Mouse (Mus musculus): ENCODE measurements at regions not wholly inside any gene's neighbourhood (a gene's known extent, or its start where the extent isn't known, plus 50 kb on each side); places are given as distances from the start of the nearest gene placed in this dataset.

DNA sequence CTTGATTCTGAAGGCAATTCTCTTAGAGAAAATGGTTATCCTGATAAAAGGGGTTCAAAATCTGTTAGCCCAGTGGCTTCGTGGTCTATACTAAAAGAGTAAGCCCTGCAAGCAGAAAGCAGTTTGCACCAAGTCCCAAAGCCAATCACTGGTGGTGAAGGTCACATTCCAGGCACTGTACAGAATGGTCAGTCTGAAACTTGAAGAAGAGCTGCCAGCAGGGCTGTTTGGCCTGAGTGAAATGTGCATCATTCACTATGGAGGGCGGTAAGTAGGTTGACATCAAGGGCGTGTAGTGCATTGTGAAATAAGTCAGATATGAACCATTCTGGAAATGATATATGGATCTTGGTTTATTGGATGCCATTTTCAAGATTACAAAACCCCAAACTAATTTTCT is 136.9 kb upstream of the 4930412O13Rik start:
- in situ Hi-C loops (cut with MboI; ENCODE audit: low pct_unique_long_range_greater_than_20kb in 1 of 2, low sequenced_read_pairs in 2 of 2, unreplicated experiment in 1 of 2), result no loop called here

DNA sequence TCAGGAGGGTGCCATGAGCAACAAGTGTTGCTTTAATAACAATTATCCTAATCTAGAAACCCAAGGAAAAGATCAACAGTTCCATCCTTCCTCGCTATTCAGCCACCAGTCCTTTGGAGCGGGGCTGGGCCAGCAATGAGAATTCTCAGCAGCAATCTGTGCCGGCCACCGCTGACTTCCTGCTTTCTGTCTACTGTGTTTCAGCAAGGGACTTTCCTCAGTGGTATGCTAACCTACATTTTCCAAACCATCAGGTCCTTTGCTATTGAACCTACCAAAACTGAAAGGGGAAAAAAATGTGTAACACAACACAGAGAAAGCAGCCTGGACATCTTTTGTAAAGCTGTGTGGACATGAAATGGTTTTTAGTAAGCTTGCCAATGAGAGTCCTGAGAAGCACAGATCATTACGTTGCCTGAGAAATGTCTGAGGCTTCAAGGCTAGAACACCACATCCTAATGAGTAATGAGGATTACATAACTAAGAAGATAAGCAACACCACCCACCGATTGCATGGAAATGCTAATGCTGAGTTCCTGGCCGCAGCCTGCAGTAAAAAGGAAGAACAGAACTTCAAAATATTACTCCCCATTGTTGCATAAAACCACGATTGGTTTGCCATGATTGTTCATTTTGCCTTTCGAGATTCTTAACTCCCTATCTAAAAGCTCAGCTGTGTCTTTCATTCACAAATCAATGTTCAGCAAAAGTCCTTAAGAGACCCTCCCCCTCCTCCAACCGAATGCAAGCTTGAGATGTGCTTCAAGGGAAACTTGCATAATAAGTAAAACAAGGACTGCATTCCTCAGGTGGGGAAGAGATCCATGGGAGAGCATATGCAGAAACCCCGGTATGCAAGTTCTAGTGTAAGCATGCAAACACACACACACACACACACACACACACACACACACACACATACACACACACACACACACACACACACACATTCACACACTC is 130.9 kb upstream of the 4930412O13Rik start:
- in situ Hi-C loops (cut with MboI; ENCODE audit: low pct_unique_long_range_greater_than_20kb in 1 of 2, low sequenced_read_pairs in 2 of 2, unreplicated experiment in 1 of 2), result no loop called here

DNA sequence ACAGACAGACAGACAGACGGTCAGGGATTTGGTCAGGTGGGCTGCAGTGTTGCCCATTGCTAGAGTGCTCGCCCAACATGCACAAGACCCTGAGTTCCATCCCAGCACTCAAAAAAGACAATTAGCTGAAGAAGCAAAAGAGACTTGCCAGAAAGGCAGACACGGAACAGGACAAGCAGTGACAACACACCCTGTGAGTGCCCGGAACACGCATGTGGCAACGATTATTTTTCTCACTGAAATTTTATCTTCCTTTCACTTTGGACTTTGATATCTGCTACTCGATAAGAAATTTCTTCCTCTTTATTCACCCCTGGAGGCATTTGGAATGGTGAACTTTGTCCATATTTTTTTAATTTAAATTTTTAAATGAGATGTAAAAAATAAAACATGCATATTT is 127.4 kb upstream of the 4930412O13Rik start:
- in situ Hi-C loops (cut with MboI; ENCODE audit: low pct_unique_long_range_greater_than_20kb in 1 of 2, low sequenced_read_pairs in 2 of 2, unreplicated experiment in 1 of 2), result no loop called here

DNA sequence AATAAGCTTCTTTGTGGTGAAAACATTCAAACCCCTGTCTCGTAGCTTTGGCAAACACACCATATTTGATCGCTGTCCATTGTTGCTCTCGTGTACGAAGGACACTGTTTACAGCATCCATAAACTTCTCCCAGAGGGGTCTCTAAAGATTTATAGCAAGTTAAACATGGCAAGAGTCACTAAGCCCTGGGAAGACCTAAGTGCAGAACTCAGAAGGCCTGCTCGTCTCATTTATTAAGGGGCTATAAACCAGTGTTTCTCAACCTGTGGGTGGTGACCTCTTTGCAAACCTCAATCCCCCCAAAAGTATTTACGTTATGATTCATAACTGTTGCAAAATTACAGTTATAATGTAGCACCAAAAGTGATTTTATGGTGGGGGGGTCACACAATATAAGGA is 126.9 kb upstream of the 4930412O13Rik start:
- in situ Hi-C loops (cut with MboI; ENCODE audit: low pct_unique_long_range_greater_than_20kb in 1 of 2, low sequenced_read_pairs in 2 of 2, unreplicated experiment in 1 of 2), result no loop called here

GRCm38 (mm10) chr2:9757770-9758420 is 123.2 kb upstream of the 4930412O13Rik start:
- in situ Hi-C loops (cut with MboI; ENCODE audit: low pct_unique_long_range_greater_than_20kb in 1 of 2, low sequenced_read_pairs in 2 of 2, unreplicated experiment in 1 of 2), result no loop called here

- in situ Hi-C loops (cut with MboI; ENCODE audit: low pct_unique_long_range_greater_than_20kb in 1 of 2, low sequenced_read_pairs in 2 of 2, unreplicated experiment in 1 of 2), result no loop called here
Observed at GRCm38 (mm10) chr2:9758983-9759382, 122.1 kb upstream of the 4930412O13Rik start.

DNA sequence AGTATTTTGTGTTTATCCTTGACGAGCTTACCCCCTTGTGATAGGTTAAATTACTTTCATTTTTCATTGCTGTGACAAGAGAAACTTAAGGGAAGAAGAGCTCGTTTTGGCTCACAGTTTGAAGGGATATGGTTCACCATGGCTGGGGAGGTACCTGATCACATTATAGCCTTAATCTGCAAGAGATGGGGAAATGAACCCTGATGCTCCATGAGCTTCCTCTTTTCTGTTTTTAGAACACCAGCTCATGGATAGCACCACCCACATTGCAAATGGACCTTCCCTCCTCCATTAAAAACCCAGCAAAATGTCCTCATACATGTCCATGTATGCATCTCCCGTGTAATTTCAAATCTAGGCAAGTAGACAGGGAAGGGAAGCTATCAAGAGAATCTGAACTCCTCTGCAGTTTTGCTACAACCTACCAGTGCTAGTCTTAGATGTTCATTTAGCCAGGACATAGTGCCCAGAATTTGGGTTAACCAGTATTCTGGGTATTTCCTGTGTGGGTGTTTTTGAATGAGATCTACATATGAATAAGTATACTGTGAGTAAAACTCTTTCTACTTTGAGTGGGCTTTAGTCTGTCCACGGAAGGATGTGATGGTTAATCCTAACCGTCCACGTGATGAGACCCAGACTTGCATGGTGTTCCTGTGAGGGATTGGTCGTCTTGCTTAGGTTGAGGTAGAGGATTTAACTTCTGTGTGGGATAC is 121.5 kb upstream of the 4930412O13Rik start:
- in situ Hi-C loops (cut with MboI; ENCODE audit: low pct_unique_long_range_greater_than_20kb in 1 of 2, low sequenced_read_pairs in 2 of 2, unreplicated experiment in 1 of 2), result no loop called here

- in situ Hi-C loops (cut with MboI; ENCODE audit: low pct_unique_long_range_greater_than_20kb in 1 of 2, low sequenced_read_pairs in 2 of 2, unreplicated experiment in 1 of 2), result no loop called here
Observed at GRCm38 (mm10) chr2:9780159-9780558, 100.9 kb upstream of the 4930412O13Rik start.

GRCm38 (mm10) chr2:9782698-9783097 is 98.4 kb upstream of the 4930412O13Rik start:
- in situ Hi-C loops (cut with MboI; ENCODE audit: low pct_unique_long_range_greater_than_20kb in 1 of 2, low sequenced_read_pairs in 2 of 2, unreplicated experiment in 1 of 2), result no loop called here

GRCm38 (mm10) chr2:9791970-9792369 is 89.1 kb upstream of the 4930412O13Rik start:
- in situ Hi-C loops (cut with MboI; ENCODE audit: low pct_unique_long_range_greater_than_20kb in 1 of 2, low sequenced_read_pairs in 2 of 2, unreplicated experiment in 1 of 2), result no loop called here

- in situ Hi-C loops (cut with MboI; ENCODE audit: low pct_unique_long_range_greater_than_20kb in 1 of 2, low sequenced_read_pairs in 2 of 2, unreplicated experiment in 1 of 2), result no loop called here
Observed at GRCm38 (mm10) chr2:9792381-9792780, 88.7 kb upstream of the 4930412O13Rik start.

- in situ Hi-C loops (cut with MboI; ENCODE audit: low pct_unique_long_range_greater_than_20kb in 1 of 2, low sequenced_read_pairs in 2 of 2, unreplicated experiment in 1 of 2), result no loop called here
Observed at GRCm38 (mm10) chr2:9795401-9795800, 85.7 kb upstream of the 4930412O13Rik start.

GRCm38 (mm10) chr2:9801484-9801883 is 79.6 kb upstream of the 4930412O13Rik start:
- in situ Hi-C loops (cut with MboI; ENCODE audit: low pct_unique_long_range_greater_than_20kb in 1 of 2, low sequenced_read_pairs in 2 of 2, unreplicated experiment in 1 of 2), result no loop called here

DNA sequence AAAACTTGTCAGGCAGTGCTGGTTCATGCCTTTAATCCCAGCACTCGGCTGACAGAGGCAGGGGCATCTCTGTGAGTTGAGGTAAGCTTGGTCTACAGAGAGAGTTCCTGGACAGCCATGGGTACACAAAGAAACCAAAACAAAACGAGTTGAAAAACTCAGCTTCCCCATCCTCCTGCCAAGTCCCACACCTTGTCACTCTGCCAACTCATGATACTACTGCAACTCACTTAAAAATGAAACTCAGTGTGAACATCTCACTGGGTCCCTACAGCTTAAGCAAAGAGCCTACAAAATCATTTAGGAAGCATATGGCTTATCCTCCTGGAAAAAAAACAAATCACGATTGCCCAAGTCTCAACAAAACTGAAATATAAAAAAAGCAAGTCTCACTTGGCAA is 76.7 kb upstream of the 4930412O13Rik start:
- in situ Hi-C loops (cut with MboI; ENCODE audit: low pct_unique_long_range_greater_than_20kb in 1 of 2, low sequenced_read_pairs in 2 of 2, unreplicated experiment in 1 of 2), result no loop called here

DNA sequence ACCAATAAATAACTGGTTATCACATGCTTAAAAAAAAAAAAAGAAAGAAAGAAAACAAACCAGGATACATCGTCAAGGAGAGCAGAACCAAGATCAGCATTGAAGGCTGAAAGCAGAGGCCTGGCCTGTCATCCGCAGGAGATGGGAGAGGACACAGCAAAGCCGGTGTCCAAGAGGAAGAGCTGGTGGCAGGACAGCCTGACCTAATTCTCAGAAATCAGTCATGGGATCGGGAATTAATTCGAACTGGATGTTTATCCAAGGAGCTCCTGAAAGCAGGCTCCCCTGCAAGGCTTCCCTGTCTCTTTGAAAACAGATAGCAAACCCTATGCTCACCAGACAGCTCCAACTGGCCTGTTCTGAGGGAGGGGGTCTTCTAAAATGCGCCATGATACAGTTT is 75.5 kb upstream of the 4930412O13Rik start:
- in situ Hi-C loops (cut with MboI; ENCODE audit: low pct_unique_long_range_greater_than_20kb in 1 of 2, low sequenced_read_pairs in 2 of 2, unreplicated experiment in 1 of 2), result no loop called here

Measured in mouse embryonic stem cell (cell line).